Mouse (Mus musculus): ENCODE results near the gene Gm648. TPM values are rescaled to one million over a fixed set of nuclear protein-coding genes. Genes with fewer than 3 reads are reported as not detected.
"Not testable (repeated sequence)": the region's sequence is repeated elsewhere in the genome, so short reads cannot be mapped to it uniquely, and the experiment has no call there.

Gene Gm648
- not detected in 2 replicates for polyA plus RNA-seq (2012; rRNA removed)

- no peak within 1 kb of the TSS for H3K27ac ChIP-seq (ENCODE audit: insufficient read depth, low read length)
Measured at GRCm38 (mm10) chrX:56549506-56549905, at the start of gene Gm648. Gene Gm648, minus strand, starts transcription at chrX:56549606.

GRCm38 (mm10) chrX:56597887-56598640, 48.7 kb upstream of the Gm648 start, which contains the start of gene Mmgt1:
Gene Mmgt1, minus strand, starts transcription at chrX:56598069.
- Histone ChIP-seq H3K4me3 (ENCODE audit: insufficient read depth, low read length) (peak within 1 kb of the TSS; percentile 85), H3K4me1 (ENCODE audit: control insufficient read depth, insufficient read depth, low read length) (no peaks in the 10 kb centered on the region), H3K27ac (ENCODE audit: insufficient read depth, low read length) (no peak within 1 kb of the TSS)
- no peak for TF ChIP-seq CTCF (IDR thresholded peaks at IDR 0.05; ENCODE audit: extremely low read depth, insufficient read depth, low read length)
- TF ChIP-seq POLR2A (IDR thresholded peaks at IDR 0.05; ENCODE audit: extremely low read depth, insufficient read depth, low read length): peak; percentile 46; the same call in 1 of the 2 replicates

More at GRCm38 (mm10) chrX:56549506-56549905, at the start of gene Gm648:
- Histone ChIP-seq H3K4me1 (ENCODE audit: control insufficient read depth, insufficient read depth, low read length) (no peaks in the 10 kb centered on the region), H3K4me3 (ENCODE audit: insufficient read depth, low read length) (no peak within 1 kb of the TSS)
- TF ChIP-seq POLR2A (IDR thresholded peaks at IDR 0.05; ENCODE audit: extremely low read depth, insufficient read depth, low read length) (no peak), CTCF (IDR thresholded peaks at IDR 0.05; ENCODE audit: extremely low read depth, insufficient read depth, low read length) (no peak)

- Histone ChIP-seq H3K4me3 (ENCODE audit: insufficient read depth, low read length) (peak overlapping the region; percentile 85), H3K27ac (ENCODE audit: insufficient read depth, low read length) (no peak overlapping the region), H3K4me1 (ENCODE audit: control insufficient read depth, insufficient read depth, low read length) (no peaks in the 10 kb centered on the region)
- no peak for TF ChIP-seq CTCF (IDR thresholded peaks at IDR 0.05; ENCODE audit: extremely low read depth, insufficient read depth, low read length)
- no peak for TF ChIP-seq POLR2A (IDR thresholded peaks at IDR 0.05; ENCODE audit: extremely low read depth, insufficient read depth, low read length)
Measured at GRCm38 (mm10) chrX:56597219-56597886, 47.9 kb upstream of the Gm648 start.

GRCm38 (mm10) chrX:56578200-56578599, 28.8 kb upstream of the Gm648 start:
- no peak overlapping the region for H3K27ac ChIP-seq (ENCODE audit: insufficient read depth, low read length)

GRCm38 (mm10) chrX:56572465-56572864, 23.1 kb upstream of the Gm648 start:
- H3K4me1 ChIP-seq (ENCODE audit: control insufficient read depth, insufficient read depth, low read length): no peaks in the 10 kb centered on the region
- H3K27ac ChIP-seq (ENCODE audit: insufficient read depth, low read length): no peak overlapping the region
- no peak overlapping the region for H3K4me3 ChIP-seq (ENCODE audit: insufficient read depth, low read length)
- TF ChIP-seq CTCF (IDR thresholded peaks at IDR 0.05; ENCODE audit: extremely low read depth, insufficient read depth, low read length) (0 out of 2 replicates have a peak, but pooled peaks have one; percentile 4), POLR2A (IDR thresholded peaks at IDR 0.05; ENCODE audit: extremely low read depth, insufficient read depth, low read length) (no peak)

More at GRCm38 (mm10) chrX:56578200-56578599, 28.8 kb upstream of the Gm648 start:
- H3K4me1 ChIP-seq (ENCODE audit: control insufficient read depth, insufficient read depth, low read length): no peaks in the 10 kb centered on the region
- H3K4me3 ChIP-seq (ENCODE audit: insufficient read depth, low read length): no peak overlapping the region
- no peak for TF ChIP-seq POLR2A (IDR thresholded peaks at IDR 0.05; ENCODE audit: extremely low read depth, insufficient read depth, low read length)
- TF ChIP-seq CTCF (IDR thresholded peaks at IDR 0.05; ENCODE audit: extremely low read depth, insufficient read depth, low read length): no peak

- TF ChIP-seq CTCF (IDR thresholded peaks at IDR 0.05; ENCODE audit: extremely low read depth, insufficient read depth, low read length) (no peak), POLR2A (IDR thresholded peaks at IDR 0.05; ENCODE audit: extremely low read depth, insufficient read depth, low read length) (no peak)
- H3K4me1 ChIP-seq (ENCODE audit: control insufficient read depth, insufficient read depth, low read length): no peaks in the 10 kb centered on the region
- H3K4me3 ChIP-seq (ENCODE audit: insufficient read depth, low read length): no peak overlapping the region
- H3K27ac ChIP-seq (ENCODE audit: insufficient read depth, low read length): no peak overlapping the region
Measured at GRCm38 (mm10) chrX:56553584-56553983, 4.2 kb upstream of the Gm648 start.

GRCm38 (mm10) chrX:56537162-56537561, 12.2 kb downstream of the Gm648 start:
- H3K27ac ChIP-seq (ENCODE audit: insufficient read depth, low read length): no peak overlapping the region
- TF ChIP-seq POLR2A (IDR thresholded peaks at IDR 0.05; ENCODE audit: extremely low read depth, insufficient read depth, low read length): no peak
- peak; percentile 66 for TF ChIP-seq CTCF (IDR thresholded peaks at IDR 0.05; ENCODE audit: extremely low read depth, insufficient read depth, low read length)
- H3K4me3 ChIP-seq (ENCODE audit: insufficient read depth, low read length): no peak overlapping the region
- H3K4me1 ChIP-seq (ENCODE audit: control insufficient read depth, insufficient read depth, low read length): no peaks in the 10 kb centered on the region

GRCm38 (mm10) chrX:56531266-56531665, 18.1 kb downstream of the Gm648 start:
- H3K4me1 ChIP-seq (ENCODE audit: control insufficient read depth, insufficient read depth, low read length): no peaks in the 10 kb centered on the region
- TF ChIP-seq CTCF (IDR thresholded peaks at IDR 0.05; ENCODE audit: extremely low read depth, insufficient read depth, low read length) (peak; percentile 60), POLR2A (IDR thresholded peaks at IDR 0.05; ENCODE audit: extremely low read depth, insufficient read depth, low read length) (no peak)
- H3K4me3 ChIP-seq (ENCODE audit: insufficient read depth, low read length): no peak overlapping the region
- H3K27ac ChIP-seq (ENCODE audit: insufficient read depth, low read length): no peak overlapping the region

- H3K4me1 ChIP-seq (ENCODE audit: control insufficient read depth, insufficient read depth, low read length); H3K4me3 ChIP-seq (ENCODE audit: insufficient read depth, low read length); H3K27ac ChIP-seq (ENCODE audit: insufficient read depth, low read length): not testable (repeated sequence)
Measured at GRCm38 (mm10) chrX:56524442-56524841, 25.0 kb downstream of the Gm648 start, which contains the start of gene Gm10477. Gene Gm10477, plus strand, starts transcription at chrX:56524742.

GRCm38 (mm10) chrX:56497241-56497640, 52.2 kb downstream of the Gm648 start:
- H3K4me1 ChIP-seq (ENCODE audit: control insufficient read depth, insufficient read depth, low read length): no peaks in the 10 kb centered on the region
- TF ChIP-seq CTCF (IDR thresholded peaks at IDR 0.05; ENCODE audit: extremely low read depth, insufficient read depth, low read length): no peak
- TF ChIP-seq POLR2A (IDR thresholded peaks at IDR 0.05; ENCODE audit: extremely low read depth, insufficient read depth, low read length): no peak
- no peak overlapping the region for H3K4me3 ChIP-seq (ENCODE audit: insufficient read depth, low read length)
- no peak overlapping the region for H3K27ac ChIP-seq (ENCODE audit: insufficient read depth, low read length)

Other genes starting within 250 kb of the Gm648 start
- gene Zfp449, start 203.2 kb downstream of the Gm648 start, polyA plus RNA-seq (2012; rRNA removed): 2.5 and 2.6 TPM in 2 replicates
- 18.6 and 19.2 TPM in 2 replicates for gene Smim10l2a, start 175.0 kb downstream of the Gm648 start, polyA plus RNA-seq (2012; rRNA removed)
- gene Gm2174, start 101.6 kb downstream of the Gm648 start, polyA plus RNA-seq (2012; rRNA removed): 0.58 TPM in 1 of 2 replicates, not detected in the other
- gene Ints6l, start 94.7 kb downstream of the Gm648 start, polyA plus RNA-seq (2012; rRNA removed): 74.5 and 82.6 TPM in 2 replicates
- gene Gm10477, start 24.9 kb downstream of the Gm648 start, polyA plus RNA-seq (2012; rRNA removed): not detected in 2 replicates
- 21.1 and 22.5 TPM in 2 replicates for gene Mmgt1, start 48.5 kb upstream of the Gm648 start, polyA plus RNA-seq (2012; rRNA removed)
- 76.9 and 78.0 TPM in 2 replicates for gene Slc9a6, start 60.2 kb upstream of the Gm648 start, polyA plus RNA-seq (2012; rRNA removed)
- gene Fhl1, start 182.2 kb upstream of the Gm648 start, polyA plus RNA-seq (2012; rRNA removed): 150 and 152 TPM in 2 replicates